Mouse (Mus musculus) lung, postnatal 0 days (tissue): Measurements from ENCODE around the gene Coil. TPM values are rescaled to one million over a fixed set of nuclear protein-coding genes. Genes with fewer than 3 reads are reported as not detected.

Experiments used
- ATAC-seq: fragments of 200-750 bp; cut with Nextera tagmentation; 2 replicates; pipeline ENCODE4 v1.8.0; 2017; ENCODE audit warnings: moderate library complexity
- DNase-seq: peaks from one replicate; pipeline ENCODE4 v3.0.0-alpha.2; 2016; ENCODE audit warnings: low spot score
- H3K27ac ChIP-seq: fragments of 300-500 bp; sonication (generic); 2 replicates; pipeline ENCODE4 v1.5.1; 2014; ENCODE audit warnings: antibody characterized with exemption, mild to moderate bottlenecking, low read length, mixed read lengths
- H3K27me3 ChIP-seq: fragments of 300-500 bp; sonication (generic); replicated peaks from 2 replicates; pipeline ENCODE4 v1.6.1; 2014; ENCODE audit warnings: low read length, mixed read lengths; ENCODE audit not compliant: insufficient read depth
- H3K36me3 ChIP-seq: fragments of 300-500 bp; sonication (generic); 2 replicates; pipeline ENCODE4 v1.6.1; 2014; ENCODE audit warnings: low read length, mixed read lengths; ENCODE audit not compliant: insufficient read depth
- H3K4me1 ChIP-seq: fragments of 300-500 bp; sonication (generic); 2 replicates; pipeline ENCODE4 v1.6.1; 2014; ENCODE audit warnings: antibody characterized with exemption, low read depth, low read length, mixed read lengths; ENCODE audit not compliant: insufficient read depth
- H3K4me2 ChIP-seq: fragments of 300-500 bp; sonication (generic); replicated peaks from 2 replicates; pipeline ENCODE4 v1.6.1; 2014; ENCODE audit warnings: low read depth, mild to moderate bottlenecking, low read length, moderate library complexity, mixed read lengths
- H3K4me3 ChIP-seq: fragments of 300-500 bp; sonication (generic); 2 replicates; pipeline ENCODE4 v1.5.1; 2014; ENCODE audit warnings: low read depth, low read length
- H3K9ac ChIP-seq: fragments of 300-500 bp; sonication (generic); replicated peaks from 2 replicates; pipeline ENCODE4 v1.6.1; 2014; ENCODE audit warnings: low read depth, mild to moderate bottlenecking
- H3K9me3 ChIP-seq: fragments of 300-500 bp; sonication (generic); 2 replicates; pipeline ENCODE4 v1.6.1; 2016; ENCODE audit warnings: low read length, mixed read lengths
- CTCF ChIP-seq: IDR thresholded peaks from 2 replicates; pipeline ENCODE4 v1.5.1; 2016; ENCODE audit warnings: antibody characterized with exemption, mild to moderate bottlenecking
- EP300 ChIP-seq: IDR thresholded peaks from 2 replicates; pipeline ENCODE4 v1.6.1; 2016; ENCODE audit warnings: antibody characterized with exemption, mild to moderate bottlenecking, control low read depth
- WGBS: fragments of 180-500 bp; shearing (Covaris S2); extraction: QIAGEN DNeasy Blood & Tissue Kit; methylation state at CpG from one replicate; pipeline ENCODE4 v1.1.7; 2014; 5-methylcytosine and 5-hydroxymethylcytosine counted together
- polyA plus RNA-seq: library from polyadenylated mRNA; unstranded; fragments of >200 nt; fragmentation: Nextera tagmentation; extraction: Ambion mirVana; gene quantifications from 2 replicates; pipeline ENCODE4 v1.2.1, GENCODE M21; 2015

The Coil gene
- polyA plus RNA-seq, 1 experiment from 2014 or later: 5.6 TPM

DNA sequence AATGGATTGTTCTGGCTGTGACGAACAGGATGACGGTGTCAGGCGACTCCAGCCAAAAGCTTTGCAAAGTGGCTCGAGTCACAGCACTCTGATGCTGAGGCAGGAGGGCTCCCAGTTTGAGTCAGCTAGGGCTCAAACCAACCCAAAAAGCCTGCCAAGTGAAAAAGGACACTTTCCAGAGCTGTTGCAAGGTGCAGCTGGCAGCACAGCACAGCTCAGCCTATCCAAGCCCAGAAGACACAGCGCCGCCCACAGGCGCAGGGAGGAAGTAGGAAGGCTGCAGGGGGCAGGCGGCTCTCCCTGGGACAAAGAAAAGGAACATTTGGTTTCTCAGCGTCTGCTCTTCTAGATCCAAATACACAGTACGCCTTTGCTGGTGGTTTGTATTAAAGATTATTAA lies 16.6 kb downstream of the Coil start:
- ATAC-seq: no peak
- no peak overlapping the region for H3K9ac ChIP-seq
- no peaks in the 10 kb centered on the region for H3K27me3 ChIP-seq
- TF ChIP-seq EP300 (no peak), CTCF (0 out of 2 replicates have a peak, but pooled peaks have one; percentile 4)
- no peak overlapping the region for H3K4me3 ChIP-seq
- H3K27ac ChIP-seq: no peak overlapping the region
- no peak overlapping the region for H3K4me2 ChIP-seq
- DNase-seq: no peak
- 80% methylated on average over 10 of the region's 10 CpGs for WGBS
- H3K9me3 ChIP-seq: no peaks in the 10 kb centered on the region
- H3K36me3 ChIP-seq: no peaks in the 10 kb centered on the region
- H3K4me1 ChIP-seq: no peaks in the 10 kb centered on the region

DNA sequence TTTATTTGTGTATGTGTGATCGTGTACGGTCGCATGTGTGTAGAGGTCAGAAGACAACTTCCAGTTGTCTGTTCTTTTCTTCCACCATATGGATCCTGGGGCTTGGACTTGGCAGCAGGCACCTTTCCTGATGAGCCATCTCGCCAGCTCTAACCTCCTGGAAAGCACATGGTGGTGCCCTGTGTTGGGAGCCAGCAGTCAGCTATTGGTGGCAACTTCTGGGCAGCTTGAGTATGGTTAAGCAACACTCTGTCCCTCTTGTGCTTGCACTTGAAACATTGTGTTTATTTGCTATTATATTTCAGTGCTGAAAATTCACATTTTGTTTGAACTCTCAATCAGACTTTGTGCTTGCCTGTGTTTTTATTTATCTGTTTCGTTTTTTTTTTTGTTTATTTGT lies 18.9 kb downstream of the Coil start:
- Histone ChIP-seq H3K27ac (no peak overlapping the region), H3K4me1 (no peaks in the 10 kb centered on the region), H3K9ac (no peak overlapping the region), H3K36me3 (no peaks in the 10 kb centered on the region), H3K4me3 (no peak overlapping the region), H3K4me2 (no peak overlapping the region), H3K9me3 (no peaks in the 10 kb centered on the region), H3K27me3 (no peaks in the 10 kb centered on the region)
- TF ChIP-seq EP300 (no peak), CTCF (no peak)
- peak; percentile 24 for DNase-seq
- ATAC-seq: peak; percentile 54
- 70% methylated on average over 5 of the region's 5 CpGs for WGBS

DNA sequence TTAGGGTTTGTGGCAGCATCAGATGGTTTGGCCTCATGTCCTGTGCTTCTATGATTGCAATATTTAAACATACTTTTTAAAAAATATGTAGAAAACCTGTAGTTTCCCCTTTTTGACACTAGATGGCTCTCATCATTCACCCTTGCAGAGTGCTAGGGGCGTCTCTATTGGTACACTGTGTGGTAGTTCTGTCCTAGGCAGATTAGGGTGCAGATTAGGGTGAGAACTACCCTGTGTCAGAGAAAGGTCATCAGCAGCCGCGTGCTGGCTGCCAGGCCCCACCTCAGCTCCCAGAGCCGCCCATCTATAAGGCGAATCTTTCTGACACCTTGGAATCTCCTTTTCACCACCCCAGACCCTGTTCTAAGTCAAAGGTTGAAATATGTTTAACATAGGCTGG lies 19.5 kb downstream of the Coil start:
- Histone ChIP-seq H3K4me1 (no peaks in the 10 kb centered on the region), H3K4me2 (no peak overlapping the region), H3K27ac (no peak overlapping the region), H3K9ac (no peak overlapping the region), H3K27me3 (no peaks in the 10 kb centered on the region), H3K4me3 (no peak overlapping the region), H3K9me3 (no peaks in the 10 kb centered on the region), H3K36me3 (no peaks in the 10 kb centered on the region)
- TF ChIP-seq CTCF (peak; percentile 73), EP300 (no peak)
- DNase-seq: peak; percentile 79
- peak; percentile 82 for ATAC-seq
- 56% methylated on average over 5 of the region's 5 CpGs for WGBS

DNA sequence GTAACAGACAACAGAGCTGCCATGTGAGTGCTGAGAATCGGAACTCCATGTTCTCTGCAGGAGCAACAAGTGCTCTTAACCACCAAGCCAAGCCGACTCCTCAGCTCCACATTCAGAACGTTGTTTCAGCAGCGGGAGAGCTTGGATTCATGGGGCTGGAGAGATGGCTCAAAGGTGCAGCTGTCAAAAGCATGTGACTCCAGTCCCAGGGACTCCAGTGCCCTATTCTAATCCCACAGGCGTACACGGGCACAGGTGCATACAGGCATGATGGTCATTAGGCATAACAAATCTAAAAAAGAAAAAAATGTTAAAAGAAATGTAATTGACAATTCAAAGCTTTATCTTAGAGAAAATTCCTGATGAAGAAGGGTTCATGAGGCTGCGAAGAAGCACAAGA lies 23.1 kb downstream of the Coil start:
- H3K27ac ChIP-seq: no peak overlapping the region
- H3K9me3 ChIP-seq: no peaks in the 10 kb centered on the region
- no peak for TF ChIP-seq EP300
- no peak for TF ChIP-seq CTCF
- WGBS: 47% methylated on average over 7 of the region's 7 CpGs
- no peak for ATAC-seq
- no peak overlapping the region for H3K4me3 ChIP-seq
- H3K4me2 ChIP-seq: no peak overlapping the region
- no peak overlapping the region for H3K9ac ChIP-seq
- H3K27me3 ChIP-seq: no peaks in the 10 kb centered on the region
- DNase-seq: no peak
- no peaks in the 10 kb centered on the region for H3K36me3 ChIP-seq
- no peaks in the 10 kb centered on the region; the same call in 1 of the 2 replicates for H3K4me1 ChIP-seq

DNA sequence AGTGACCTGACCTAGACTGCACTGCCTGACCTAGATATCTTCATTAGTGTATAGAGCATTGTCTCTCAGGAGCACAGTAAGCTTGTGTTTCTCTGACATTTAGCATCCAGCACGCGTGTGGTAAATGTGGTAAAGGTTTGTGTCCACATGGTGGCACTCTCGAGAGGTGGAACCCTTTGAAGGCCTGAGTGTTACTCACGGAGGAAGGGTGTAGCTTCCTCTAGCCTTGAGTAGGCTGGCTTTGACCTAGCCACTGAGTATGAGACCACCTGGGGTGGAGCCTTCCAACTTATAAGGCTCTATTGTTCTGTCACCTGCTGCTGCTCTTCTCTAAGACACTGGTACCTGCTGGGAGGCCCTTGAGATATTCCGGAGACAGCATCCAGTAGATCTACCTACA lies 23.6 kb downstream of the Coil start:
- Histone ChIP-seq H3K4me2 (no peak overlapping the region), H3K36me3 (no peaks in the 10 kb centered on the region), H3K4me1 (no peaks in the 10 kb centered on the region; the same call in 1 of the 2 replicates), H3K9ac (no peak overlapping the region), H3K27me3 (no peaks in the 10 kb centered on the region), H3K27ac (no peak overlapping the region), H3K4me3 (no peak overlapping the region), H3K9me3 (no peaks in the 10 kb centered on the region)
- ATAC-seq (peak; percentile 62), DNase-seq (peak; percentile 85)
- 14% methylated on average over 5 of the region's 5 CpGs for WGBS
- TF ChIP-seq EP300 (0 out of 2 replicates have a peak, but pooled peaks have one; percentile 20), CTCF (peak; percentile 86)

DNA sequence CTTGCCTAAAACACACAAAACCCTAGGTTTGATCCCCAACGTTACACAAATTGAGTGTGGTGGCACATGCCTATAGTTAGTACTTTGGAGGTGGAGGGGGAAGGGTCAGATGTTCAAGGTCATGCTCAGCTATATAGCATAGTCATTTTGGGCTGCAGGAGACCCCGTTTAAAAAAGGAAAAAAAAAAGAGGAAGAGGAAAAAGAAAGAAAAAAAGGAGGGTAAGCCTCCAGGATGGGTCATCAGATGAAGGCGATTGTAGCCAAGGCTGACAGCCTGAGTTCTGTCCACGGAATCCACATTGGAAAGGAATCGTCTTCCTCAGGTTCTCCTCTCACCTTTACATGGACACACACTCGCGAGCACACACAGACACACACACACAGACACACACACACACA lies 24.4 kb downstream of the Coil start:
- Histone ChIP-seq H3K9ac (no peak overlapping the region), H3K4me2 (no peak overlapping the region), H3K4me1 (no peaks in the 10 kb centered on the region; the same call in 1 of the 2 replicates), H3K27ac (no peak overlapping the region), H3K4me3 (no peak overlapping the region), H3K36me3 (no peaks in the 10 kb centered on the region), H3K9me3 (no peaks in the 10 kb centered on the region), H3K27me3 (no peaks in the 10 kb centered on the region)
- WGBS: 84% methylated on average over 7 of the region's 7 CpGs
- DNase-seq (no peak), ATAC-seq (no peak)
- TF ChIP-seq EP300 (no peak), CTCF (no peak)

DNA sequence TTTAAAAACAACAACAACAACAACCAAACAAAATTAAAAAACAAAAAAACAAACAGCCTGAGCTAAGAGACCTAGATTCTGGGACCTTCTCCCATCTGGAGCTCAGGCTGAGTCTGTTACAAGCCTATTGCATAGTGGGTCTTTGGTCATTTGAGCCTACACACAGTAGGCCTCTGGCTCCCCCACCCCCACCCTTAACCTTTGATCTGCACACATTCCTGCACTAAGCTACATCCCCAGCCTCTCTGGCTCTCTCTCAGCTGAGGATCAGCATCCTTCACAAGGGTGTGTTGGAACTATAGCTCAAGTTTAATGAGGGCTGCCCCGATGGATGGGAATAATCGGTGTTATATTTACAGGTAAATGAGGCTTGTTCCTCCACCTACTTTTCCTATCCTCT lies 25.6 kb downstream of the Coil start:
- ATAC-seq: no peak

More for the DNA sequence above, 25.6 kb downstream of the Coil start:
- H3K4me3 ChIP-seq: no peak overlapping the region
- no peaks in the 10 kb centered on the region for H3K9me3 ChIP-seq
- no peak overlapping the region for H3K9ac ChIP-seq
- TF ChIP-seq EP300 (no peak), CTCF (no peak)
- peak overlapping the region; percentile 71; the same call in 1 of the 2 replicates for H3K27ac ChIP-seq
- DNase-seq: no peak
- H3K4me2 ChIP-seq: no peak overlapping the region
- peaks cover 3% of the 10 kb centered on the region; the same call in 1 of the 2 replicates for H3K4me1 ChIP-seq
- H3K27me3 ChIP-seq: no peaks in the 10 kb centered on the region
- 93% methylated on average over 2 of the region's 2 CpGs for WGBS
- H3K36me3 ChIP-seq: no peaks in the 10 kb centered on the region
